Mouse (Mus musculus) cerebellum, adult 2 months (tissue): ENCODE results near the gene Lypla2. TPM values are rescaled to one million over a fixed set of nuclear protein-coding genes. Genes with fewer than 3 reads are reported as not detected.

Experiments used
- DNase-seq, 2 experiments: peaks; one replicate each; pipeline ENCODE4 v3.0.0; 2021
- H3K27ac ChIP-seq: fragments of 200-500 bp; 2 replicates; pipeline ENCODE4 v1.5.1; 2012; ENCODE audit warnings: low read length, control low read depth, inconsistent platforms; ENCODE audit not compliant: insufficient read depth
- H3K27me3 ChIP-seq: fragments of 200-500 bp; 2 replicates; pipeline ENCODE4 v1.6.1; 2012; ENCODE audit warnings: inconsistent platforms, mild to moderate bottlenecking, low read length, moderate library complexity; ENCODE audit not compliant: control insufficient read depth, insufficient read depth
- H3K4me1 ChIP-seq: fragments of 200-500 bp; 2 replicates; pipeline ENCODE4 v1.6.1; 2011; ENCODE audit warnings: low read length; ENCODE audit not compliant: control insufficient read depth, insufficient read depth
- H3K4me3 ChIP-seq: fragments of 200-500 bp; replicated peaks from 2 replicates; pipeline ENCODE3; 2011; ENCODE audit warnings: mild to moderate bottlenecking, low read depth, low read length, control low read depth; ENCODE audit not compliant: insufficient read depth
- CTCF ChIP-seq: fragments of 200-500 bp; IDR thresholded peaks from 2 replicates; pipeline ENCODE4 v1.5.1; 2011; ENCODE audit warnings: low read depth, mild to moderate bottlenecking, control low read depth, low read length, moderate library complexity, borderline replicate concordance; ENCODE audit not compliant: insufficient read depth
- POLR2A ChIP-seq: fragments of 200-500 bp; IDR thresholded peaks from 2 replicates; pipeline ENCODE4 v1.6.1; 2011; ENCODE audit warnings: low read length, control low read depth, borderline replicate concordance; ENCODE audit not compliant: insufficient read depth
- WGBS: fragments of 180-500 bp; shearing (Covaris S2); methylation state at CpG from one replicate; pipeline ENCODE4 v1.1.7; 2018; 5-methylcytosine and 5-hydroxymethylcytosine counted together
- polyA plus RNA-seq: library from polyadenylated mRNA; depleted of rRNA; stranded (reverse); fragments of >200 nt; gene quantifications from 2 replicates; pipeline ENCODE4 v1.2.3, GENCODE M21; 2012; rRNA removed

The Lypla2 gene
- polyA plus RNA-seq, result 123 and 127 TPM in 2 replicates

GRCm38 (mm10) chr4:135972556-135972906 is at the start of gene Lypla2:
Gene Lypla2 (minus strand): TSS chr4:135972626.
- Histone ChIP-seq H3K4me1 (peaks cover 4% of the 10 kb centered on the region), H3K27me3 (no peaks in the 10 kb centered on the region), H3K27ac (peak within 1 kb of the TSS; percentile 48), H3K4me3 (peak within 1 kb of the TSS; percentile 91)
- peak; percentile 90 to 91 for DNase-seq
- TF ChIP-seq CTCF (no peak), POLR2A (peak; percentile 88)
- under 1% methylated on average over 19 of the region's 19 CpGs for WGBS

- Histone ChIP-seq H3K4me1 (no peaks in the 10 kb centered on the region; the same call in 1 of the 2 replicates), H3K27me3 (no peaks in the 10 kb centered on the region), H3K4me3 (peak within 1 kb of the TSS; percentile 92), H3K27ac (peak within 1 kb of the TSS; percentile 19; the same call in 1 of the 2 replicates)
- WGBS, result under 1% methylated on average over 43 of the region's 48 CpGs
- DNase-seq, result peak; percentile 98
- TF ChIP-seq CTCF (no peak), POLR2A (peak; percentile 63)
Observed at GRCm38 (mm10) chr4:136021549-136022047, 49.2 kb upstream of the Lypla2 start, which contains the start of gene Eloa. Gene Eloa (minus strand): TSS chr4:136021763.

- peak overlapping the region; percentile 19; the same call in 1 of the 2 replicates for H3K27ac ChIP-seq
- TF ChIP-seq CTCF (no peak), POLR2A (no peak)
- no peaks in the 10 kb centered on the region; the same call in 1 of the 2 replicates for H3K4me1 ChIP-seq
- DNase-seq, result peak; percentile 12 to 20
- H3K27me3 ChIP-seq, result no peaks in the 10 kb centered on the region
- WGBS, result under 1% methylated on average over 48 of the region's 62 CpGs
- H3K4me3 ChIP-seq, result peak overlapping the region; percentile 92
Observed at GRCm38 (mm10) chr4:136020743-136021548, 48.5 kb upstream of the Lypla2 start.

- Histone ChIP-seq H3K27me3 (no peaks in the 10 kb centered on the region), H3K4me3 (no peak overlapping the region), H3K27ac (no peak overlapping the region), H3K4me1 (no peaks in the 10 kb centered on the region; the same call in 1 of the 2 replicates)
- 65% methylated on average over 3 of the region's 3 CpGs for WGBS
- DNase-seq, result no peak
- TF ChIP-seq POLR2A (no peak), CTCF (no peak)
Observed at GRCm38 (mm10) chr4:136016059-136016602, 43.7 kb upstream of the Lypla2 start.

GRCm38 (mm10) chr4:136010586-136010985 is 38.2 kb upstream of the Lypla2 start:
- 83% methylated on average over 4 of the region's 4 CpGs for WGBS
- Histone ChIP-seq H3K27ac (no peak overlapping the region), H3K4me3 (no peak overlapping the region), H3K4me1 (no peaks in the 10 kb centered on the region), H3K27me3 (no peaks in the 10 kb centered on the region)
- no peak for DNase-seq
- TF ChIP-seq POLR2A, result no peak
- no peak for TF ChIP-seq CTCF

GRCm38 (mm10) chr4:136008782-136009447 is 36.5 kb upstream of the Lypla2 start:
- no peak for DNase-seq
- H3K4me1 ChIP-seq, result no peaks in the 10 kb centered on the region
- no peak overlapping the region for H3K4me3 ChIP-seq
- TF ChIP-seq CTCF, result no peak
- TF ChIP-seq POLR2A, result no peak
- H3K27ac ChIP-seq, result no peak overlapping the region
- H3K27me3 ChIP-seq, result no peaks in the 10 kb centered on the region
- WGBS, result 91% methylated on average over 8 of the region's 8 CpGs

GRCm38 (mm10) chr4:136006821-136007220 is 34.4 kb upstream of the Lypla2 start:
- Histone ChIP-seq H3K27ac (no peak overlapping the region), H3K4me1 (no peaks in the 10 kb centered on the region), H3K4me3 (no peak overlapping the region), H3K27me3 (no peaks in the 10 kb centered on the region)
- no peak for DNase-seq
- WGBS, result 96% methylated on average over 3 of the region's 3 CpGs
- TF ChIP-seq CTCF, result no peak
- no peak for TF ChIP-seq POLR2A
